Mouse (Mus musculus): Measurements from ENCODE around the gene Spon1.

Gene Spon1

DNA sequence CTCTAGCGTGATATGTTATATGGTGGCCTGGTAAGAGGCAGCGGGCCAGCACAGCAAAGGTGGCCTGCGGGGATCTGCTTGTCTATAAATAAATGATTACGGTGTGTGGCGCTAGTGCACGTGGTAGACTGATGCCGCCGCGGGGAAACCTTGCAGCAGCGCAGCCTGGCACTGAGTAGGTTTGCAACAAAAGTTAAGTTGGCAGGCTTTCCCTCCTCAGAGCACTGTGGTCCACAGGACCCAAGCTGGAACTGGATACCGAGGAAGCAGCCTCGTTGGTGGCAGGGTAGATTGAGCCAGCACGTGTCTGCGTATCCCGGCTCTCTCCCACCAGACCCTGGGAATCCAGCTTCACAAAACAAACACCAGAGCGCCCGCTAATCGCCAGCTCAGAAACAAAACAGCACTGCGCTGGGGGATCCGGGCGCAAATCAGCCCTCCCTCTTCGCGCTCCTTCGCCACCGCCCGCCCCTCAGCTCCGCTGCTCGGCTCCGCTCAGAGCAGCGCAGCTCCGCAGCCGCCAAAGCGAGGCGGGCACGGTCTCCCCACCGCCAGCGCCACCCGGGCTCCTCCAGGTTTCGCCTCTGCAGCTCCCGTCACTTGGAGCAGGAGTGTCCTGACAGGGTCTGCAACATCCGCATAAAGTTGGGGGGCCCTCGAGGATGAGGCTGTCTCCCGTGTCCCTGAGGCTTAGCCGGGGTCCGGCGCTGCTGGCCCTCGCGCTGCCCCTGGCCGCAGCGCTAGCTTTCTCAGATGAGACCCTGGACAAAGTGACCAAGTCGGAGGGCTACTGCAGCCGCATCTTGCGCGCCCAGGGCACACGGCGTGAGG is at the start of gene Spon1:
Gene Spon1 (plus strand): TSS at position 332 of the 831 bp plus-strand sequence.
- peak; percentile 27 for DNase-seq (ENCODE audit: low spot score)

DNA sequence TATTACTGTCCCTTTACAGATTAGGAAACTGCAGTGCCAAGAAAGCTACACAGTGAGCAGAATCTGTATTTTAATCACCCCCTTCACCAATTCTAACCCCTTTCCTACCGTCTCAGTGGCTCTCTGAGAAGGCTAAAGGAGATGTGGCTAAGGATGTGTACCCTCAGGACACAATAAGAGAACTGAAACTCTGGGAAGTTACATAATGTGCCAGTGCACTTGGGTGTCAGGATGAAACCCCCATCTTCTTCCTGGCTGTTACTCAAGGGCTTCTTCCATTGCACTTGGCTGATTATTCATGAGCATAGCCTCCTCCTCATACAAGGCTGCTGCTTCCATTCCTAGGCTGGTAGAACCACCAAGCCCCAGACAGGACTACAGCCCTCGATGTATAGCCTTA is 43.8 kb upstream of the Spon1 start:
- no peak for DNase-seq (ENCODE audit: low spot score)

DNA sequence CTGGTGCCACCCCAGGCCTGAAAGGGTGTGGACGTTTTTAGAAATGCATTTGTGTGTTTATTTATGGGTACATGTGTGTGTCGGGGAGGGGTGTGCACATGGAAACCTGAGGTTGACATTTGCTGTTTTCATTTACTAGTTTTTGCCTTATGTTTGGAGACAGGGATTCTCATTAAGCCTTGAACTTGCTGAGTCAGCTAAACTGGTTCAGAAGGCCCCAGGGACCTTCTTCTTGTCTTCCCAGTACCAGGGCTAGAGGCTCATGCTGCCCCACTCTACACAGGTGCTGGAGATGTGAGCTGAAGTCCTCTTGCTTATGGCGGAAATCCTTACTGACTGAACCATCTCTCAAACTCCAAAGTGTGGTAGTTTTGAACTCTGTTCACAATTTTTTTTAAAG is 41.9 kb upstream of the Spon1 start:
- DNase-seq (ENCODE audit: low spot score): no peak

DNA sequence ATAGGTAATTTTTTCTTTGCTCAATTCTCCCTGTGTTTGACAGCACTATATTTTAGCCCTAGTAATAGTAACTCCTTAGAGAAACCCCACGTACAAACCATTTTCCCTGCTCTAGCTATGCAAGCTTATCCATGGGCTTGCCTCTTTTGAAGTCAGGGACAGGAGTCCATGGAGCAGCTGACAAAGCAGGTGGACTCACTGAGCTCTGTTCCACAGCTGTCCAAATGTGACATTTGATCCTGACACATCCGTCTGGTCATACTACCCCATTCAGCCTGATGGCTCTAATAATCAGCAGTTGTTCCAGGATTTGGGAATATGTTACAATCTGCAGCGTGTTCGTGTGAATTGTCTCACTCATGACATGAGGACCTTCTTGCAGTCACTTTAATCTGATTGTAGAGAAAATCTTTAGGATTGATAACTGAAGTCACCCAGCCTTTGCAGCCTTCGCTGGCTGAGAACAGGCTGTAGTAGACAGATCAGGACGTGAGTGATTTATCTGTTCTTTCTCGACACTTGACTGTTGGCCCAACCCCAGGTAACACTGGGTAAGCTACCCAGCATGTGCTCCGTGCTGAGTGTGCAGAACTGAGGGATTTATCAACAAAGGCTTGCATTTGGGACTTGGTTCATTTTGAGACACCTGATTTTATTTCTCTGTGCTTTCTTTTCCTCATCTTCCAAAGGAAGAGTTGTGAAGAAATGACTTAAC is 37.6 kb upstream of the Spon1 start:
- DNase-seq (ENCODE audit: low spot score): no peak

DNA sequence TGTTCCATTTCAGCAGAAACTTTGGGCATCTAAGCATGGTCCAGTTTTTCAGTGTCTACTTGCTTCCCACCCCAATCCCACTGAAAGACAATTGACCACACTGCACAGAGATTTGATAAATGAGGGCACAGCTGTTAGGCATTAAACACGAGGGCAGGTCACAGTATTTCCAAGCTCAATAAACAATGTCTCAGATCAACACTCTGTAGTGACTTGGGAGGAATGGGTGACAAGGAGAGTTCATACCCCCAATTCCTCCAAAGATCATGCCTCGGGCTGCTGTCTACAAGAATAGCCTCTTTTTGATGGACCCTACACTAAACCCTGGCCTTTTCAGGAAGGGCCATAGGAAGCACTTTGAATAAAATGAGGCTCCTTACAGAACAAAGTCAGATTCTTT is 36.9 kb upstream of the Spon1 start:
- DNase-seq (ENCODE audit: low spot score): no peak

DNA sequence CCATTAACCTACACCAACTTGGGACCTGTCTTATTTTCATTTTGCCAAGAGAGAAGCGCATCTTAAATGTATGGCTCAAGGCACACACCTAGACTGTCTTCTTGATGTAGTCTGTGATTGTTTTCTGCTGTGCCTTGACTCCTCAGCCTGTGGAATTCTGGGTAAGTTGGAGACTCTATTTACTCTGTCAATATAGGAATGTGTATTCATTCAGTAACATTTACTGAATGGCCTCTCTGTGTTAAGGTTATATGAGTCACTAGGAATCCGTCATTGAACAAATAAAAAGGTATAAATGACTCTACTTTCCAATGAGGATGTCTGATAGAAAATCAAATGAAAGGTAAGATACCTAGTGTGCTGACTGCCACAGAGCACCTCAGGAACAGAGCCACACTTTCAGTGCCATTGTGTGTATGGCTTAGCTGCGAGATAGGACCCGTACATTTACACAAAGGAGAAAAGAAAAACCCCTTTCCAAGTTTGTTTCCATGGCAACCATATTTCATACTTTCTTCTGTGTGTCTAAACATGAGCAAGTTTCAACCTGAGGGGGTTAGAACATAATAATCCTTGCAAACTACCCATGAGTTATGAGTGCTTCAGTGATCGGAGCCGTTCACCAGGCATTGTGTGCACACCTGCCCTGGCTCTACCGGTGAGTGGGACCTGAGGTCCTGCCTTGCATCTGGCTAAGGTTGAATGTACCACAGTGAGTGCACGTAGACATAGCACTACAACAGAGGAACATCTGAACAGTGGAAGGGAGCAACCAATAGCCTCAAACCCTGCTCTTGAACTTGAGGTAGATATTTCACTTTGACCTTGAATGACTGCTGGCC is 35.2 kb upstream of the Spon1 start:
- DNase-seq (ENCODE audit: low spot score): no peak

DNA sequence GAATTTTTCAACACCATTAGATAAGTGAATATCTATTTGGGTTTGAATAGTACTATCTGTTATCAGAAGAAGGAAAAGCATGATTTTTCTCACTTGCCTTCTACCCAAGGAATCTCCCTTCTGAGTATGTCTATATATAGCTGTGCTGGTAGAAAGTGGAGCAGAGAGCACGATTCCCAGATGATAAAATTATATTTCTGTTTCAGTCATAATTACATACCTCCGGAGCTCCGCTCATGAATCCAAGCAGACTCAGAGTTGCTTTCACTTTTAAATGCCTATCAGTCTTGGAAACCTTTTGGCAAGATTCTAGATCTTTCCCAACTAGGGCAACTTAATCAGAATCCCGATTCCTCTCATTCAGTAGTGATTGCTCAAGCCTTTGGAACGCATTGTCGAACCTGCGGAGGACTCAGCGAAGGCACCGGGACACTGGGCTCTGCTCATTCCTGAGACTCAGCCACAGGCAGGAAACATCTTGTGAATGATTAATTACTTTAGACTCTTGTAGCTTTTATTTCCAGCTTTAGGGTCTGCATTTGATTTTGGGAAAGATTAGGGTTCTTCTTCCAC is 27.9 kb upstream of the Spon1 start:
- no peak for DNase-seq (ENCODE audit: low spot score)

DNA sequence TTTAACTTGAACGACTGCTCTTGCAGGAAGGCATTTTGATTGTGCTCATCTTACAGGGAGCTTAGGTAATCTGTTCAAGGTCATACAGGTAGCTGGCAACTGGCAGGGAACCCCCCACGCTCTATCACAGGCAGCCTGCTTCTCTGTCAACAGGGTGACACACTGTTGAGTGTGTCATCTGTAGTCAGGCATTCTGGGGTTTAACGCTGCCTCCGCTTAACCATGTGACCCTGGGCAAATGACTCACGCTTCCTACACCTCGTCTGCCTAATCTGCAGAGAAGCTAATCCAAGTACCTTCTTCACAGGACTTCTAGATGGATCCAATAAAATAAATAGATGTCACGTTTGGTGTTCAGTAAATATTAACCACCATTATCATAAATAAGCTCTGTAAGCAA is 26.6 kb upstream of the Spon1 start:
- no peak for DNase-seq (ENCODE audit: low spot score)

DNA sequence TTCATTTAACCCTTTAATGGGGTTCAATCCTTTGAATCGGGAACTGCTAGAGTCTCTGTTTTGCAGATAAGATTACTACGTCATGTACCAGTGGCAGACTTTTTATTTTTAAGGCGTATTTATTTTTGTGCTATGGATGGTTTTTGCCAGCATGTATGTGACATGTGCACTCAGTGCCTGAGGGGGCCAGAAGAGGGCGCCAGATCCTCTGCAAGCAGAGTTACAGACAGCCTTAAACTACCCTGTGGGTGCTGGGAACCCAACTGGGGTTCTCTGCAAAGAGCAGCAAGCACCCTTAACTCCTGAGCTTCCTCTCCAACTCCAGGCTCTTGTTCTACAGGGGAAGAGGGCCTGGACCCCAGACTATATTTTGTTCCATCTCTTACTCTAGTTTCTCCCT is 23.2 kb upstream of the Spon1 start:
- DNase-seq (ENCODE audit: low spot score): no peak

DNA sequence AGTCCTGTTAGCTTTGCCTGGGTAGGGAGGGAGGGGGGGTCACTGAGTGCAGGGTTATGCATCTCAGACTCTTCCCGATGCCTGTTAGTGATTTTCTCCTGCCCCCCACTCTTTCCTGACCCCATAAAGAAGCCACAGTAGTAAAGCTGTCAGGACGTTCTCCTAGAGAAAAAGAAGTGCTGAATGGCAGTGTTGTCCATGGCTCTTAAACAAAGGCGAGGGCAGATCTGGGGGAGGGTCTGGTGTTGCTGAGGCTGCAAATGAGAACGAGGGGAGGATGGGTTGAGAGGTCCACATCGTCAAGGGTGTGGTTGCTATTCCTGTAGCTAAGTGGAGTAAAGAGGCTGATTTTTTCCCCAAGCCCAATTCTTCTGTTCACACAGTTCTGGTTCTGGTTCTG is 21.8 kb upstream of the Spon1 start:
- no peak for DNase-seq (ENCODE audit: low spot score)

DNA sequence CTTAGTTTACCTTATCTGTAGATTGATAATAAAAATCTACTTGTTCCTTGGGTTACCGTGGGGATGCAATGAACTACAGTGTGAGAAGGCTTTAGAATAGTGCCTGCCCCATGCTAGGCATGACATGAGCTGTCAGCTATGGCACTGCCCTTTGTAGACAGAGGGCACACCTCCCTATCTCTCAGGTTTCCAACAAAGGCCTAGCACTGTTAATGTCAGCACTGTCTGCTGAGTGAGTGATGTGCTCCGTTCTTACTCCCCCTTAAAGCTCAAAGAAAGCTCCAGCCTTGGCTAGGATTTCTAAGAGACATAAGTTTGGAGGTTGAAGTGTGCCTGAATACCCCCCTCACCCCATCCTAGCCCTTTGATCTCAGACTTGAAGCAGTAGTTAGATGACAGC is 9.2 kb upstream of the Spon1 start:
- no peak for DNase-seq (ENCODE audit: low spot score)

DNA sequence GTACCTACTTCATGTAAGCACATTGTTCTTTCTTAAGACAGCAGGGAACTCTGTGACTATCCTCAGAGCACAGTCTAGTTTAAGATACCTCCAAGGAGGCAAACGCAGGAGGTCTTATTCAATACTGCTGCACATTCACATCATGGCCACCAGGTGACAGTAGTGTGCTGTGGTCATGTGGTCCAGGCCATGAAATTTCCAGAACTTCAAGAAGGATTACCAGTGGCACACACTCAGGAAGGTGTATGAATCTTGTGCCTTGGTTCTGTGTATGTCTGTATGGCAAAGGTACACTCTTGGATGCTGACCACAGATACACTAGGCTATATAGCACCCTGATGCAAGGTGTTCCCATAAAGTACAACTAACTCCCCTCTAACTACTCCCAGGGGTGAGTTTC is 6.6 kb upstream of the Spon1 start:
- no peak for DNase-seq (ENCODE audit: low spot score)

DNA sequence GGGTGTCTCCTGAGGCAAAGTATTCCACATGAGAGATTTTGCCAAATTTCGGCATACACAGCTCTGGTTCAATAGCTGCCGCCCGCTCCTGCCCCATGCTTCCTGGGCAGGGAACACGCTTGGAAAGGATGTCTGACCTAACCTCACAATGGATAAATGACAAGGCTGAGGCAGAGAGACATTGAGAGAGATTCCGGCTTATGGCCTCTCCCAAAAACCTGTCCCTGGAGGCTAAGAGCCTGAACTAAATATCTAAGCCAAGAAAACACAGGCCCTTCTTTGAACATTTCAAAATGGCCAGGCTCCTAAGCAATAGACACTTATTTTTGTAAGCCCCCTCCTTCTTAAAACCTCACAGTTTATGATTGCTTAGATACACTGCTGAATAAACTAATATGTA is 665 bp upstream of the Spon1 start:
- no peak for DNase-seq (ENCODE audit: low spot score)

DNA sequence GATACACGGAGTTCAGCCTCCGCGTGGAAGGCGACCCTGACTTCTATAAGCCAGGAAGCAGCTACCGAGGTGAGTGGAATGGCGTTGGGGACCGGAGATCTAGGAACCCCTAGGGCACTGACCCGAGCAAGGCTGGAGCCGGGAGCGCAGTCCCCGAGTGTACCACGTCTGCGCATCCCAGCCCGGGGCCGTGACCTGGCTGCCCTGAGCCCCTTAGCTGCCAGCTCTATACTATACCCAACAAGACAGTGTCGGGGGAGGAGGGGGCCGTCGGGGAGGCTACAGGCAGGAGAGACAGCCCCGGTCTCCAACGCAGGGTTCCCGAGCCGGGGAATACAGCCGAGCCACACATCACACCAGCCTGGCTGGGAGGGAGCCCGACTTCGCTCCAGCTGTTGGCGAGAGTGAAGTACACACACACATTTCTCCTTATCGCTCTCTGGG is 722 bp downstream of the Spon1 start:
- no peak for DNase-seq (ENCODE audit: low spot score)

DNA sequence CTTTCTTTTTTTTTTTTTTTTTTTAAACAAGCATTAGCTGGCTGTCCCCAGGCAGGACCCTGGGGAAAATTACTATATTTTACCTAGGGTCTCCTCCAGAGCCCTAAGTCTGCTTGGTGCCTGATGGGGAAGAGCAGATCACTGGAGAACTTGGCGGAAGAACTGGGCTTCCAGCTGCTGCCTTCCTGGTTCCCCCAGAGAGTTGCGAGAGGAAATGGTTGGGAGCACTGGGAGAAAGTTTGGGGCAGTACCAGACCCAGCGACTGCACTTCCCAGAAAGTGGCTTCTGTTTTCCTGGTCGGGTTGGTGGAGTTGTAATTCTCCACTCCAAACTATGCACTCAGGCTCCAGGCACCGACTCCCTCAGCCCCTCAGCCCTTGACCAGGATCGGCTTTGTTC is 1.7 kb downstream of the Spon1 start:
- no peak for DNase-seq (ENCODE audit: low spot score)

DNA sequence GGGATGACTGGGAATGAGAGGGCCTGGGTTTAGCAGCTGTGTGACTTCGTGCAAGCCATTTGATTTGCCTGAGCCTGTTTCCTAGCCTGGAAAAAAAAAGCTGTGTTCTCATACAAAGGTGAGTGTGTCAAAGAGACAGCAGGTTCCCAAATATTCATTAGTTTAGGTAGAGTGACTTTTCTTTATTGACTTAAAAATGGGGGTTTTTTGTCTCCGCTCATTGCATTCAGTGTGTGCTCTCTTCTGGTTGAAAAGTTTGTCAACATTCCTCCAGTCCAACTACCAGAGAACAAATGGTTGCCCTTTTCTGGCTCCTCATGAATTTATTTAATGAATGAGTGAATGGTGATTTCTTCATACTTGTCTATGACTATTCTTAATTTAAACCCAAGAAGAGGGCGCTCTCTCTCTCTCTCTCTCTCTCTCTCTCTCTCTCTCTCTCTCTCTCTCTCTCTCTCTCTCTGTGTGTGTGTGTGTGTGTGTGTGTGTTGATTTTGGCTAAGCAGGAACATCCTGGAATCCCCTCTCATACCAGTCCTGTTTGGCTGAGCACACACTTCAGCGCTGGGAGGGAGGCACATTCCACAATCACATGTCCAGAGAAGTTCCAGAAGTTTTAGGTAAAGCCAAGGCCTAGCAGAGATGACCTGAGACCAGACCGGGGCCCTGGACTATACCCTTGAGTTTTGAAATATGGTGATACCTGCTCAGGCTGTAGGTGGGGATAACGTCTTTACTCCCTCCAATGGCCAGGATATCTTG is 2.6 kb downstream of the Spon1 start:
- DNase-seq (ENCODE audit: low spot score): no peak

DNA sequence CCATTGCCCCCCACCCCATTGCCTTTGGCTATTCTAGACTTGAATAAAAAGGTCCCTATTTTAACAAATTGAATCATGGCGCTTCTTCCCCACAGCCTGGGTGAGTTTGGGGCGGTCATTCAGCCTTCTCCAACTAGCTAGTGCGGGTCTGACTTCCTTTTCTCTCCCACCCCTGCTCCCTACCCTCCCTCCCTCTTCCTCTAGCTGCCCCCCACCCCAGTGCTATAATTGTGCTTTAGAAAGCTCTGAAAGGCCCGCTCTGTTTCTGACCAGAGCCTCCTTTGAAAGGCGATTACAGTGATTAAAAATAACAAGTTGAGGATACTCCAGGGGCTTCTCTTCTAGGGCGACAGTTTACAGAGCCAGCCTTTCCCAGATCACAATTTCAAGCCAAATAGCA is 3.5 kb downstream of the Spon1 start:
- DNase-seq (ENCODE audit: low spot score): no peak

DNA sequence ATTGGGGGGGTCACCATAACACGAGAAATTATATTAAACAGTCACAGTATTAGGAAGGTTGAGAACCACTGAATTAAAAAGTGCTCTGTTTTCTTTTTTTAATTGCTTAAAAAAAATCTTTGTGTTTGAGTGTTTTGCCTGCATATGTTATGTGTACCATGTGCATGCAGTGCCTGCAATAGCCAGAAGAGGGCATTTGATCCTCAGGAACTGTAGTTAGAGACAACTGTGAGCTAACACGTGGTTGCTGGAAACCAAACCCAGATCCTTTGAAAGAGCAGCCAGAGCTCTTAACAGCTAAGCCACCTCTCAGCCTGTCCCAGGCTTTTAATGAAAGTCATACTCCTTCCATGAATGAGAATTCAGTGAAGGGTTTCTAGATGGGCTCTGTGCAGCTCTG is 6.3 kb downstream of the Spon1 start:
- DNase-seq (ENCODE audit: low spot score): no peak

DNA sequence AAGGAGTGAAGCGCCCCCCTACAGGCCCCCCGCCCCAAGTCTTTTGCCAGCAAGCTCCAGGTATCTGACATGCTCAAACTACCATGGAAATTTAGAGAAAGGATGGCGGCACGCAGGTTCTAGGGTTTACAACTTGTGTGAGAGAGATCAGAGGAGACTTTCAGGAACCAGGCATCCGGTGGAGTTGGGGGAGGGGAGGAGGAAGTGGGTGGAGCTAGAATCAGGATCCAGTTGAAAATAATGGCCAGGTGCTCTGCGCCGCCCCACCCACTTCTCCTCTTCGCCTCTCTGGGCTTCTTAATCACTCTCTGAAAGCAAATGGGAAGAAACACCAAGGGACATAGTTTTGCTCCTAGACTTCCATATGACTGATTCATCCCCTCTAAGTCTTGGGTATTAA is 7.6 kb downstream of the Spon1 start:
- DNase-seq (ENCODE audit: low spot score): no peak

DNA sequence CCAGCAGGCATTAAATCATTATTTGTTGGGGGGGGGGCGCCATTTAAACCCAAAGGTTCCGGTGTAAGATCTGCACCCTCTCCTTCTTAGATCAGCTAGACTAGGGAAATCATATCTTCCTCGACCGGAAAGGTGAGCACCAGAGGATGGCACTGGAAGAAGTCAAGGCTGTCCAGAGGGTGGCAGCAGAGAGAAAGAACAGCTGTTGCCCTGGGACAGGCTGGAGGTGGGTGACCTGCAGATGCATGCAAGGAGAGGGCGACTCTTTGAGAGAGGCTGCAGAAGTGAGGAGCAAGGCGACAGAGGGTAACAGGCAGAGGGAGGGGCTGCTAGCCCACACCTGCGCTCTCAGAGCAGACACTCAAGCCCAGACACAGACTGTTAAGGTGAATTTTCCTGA is 8.2 kb downstream of the Spon1 start:
- DNase-seq (ENCODE audit: low spot score): no peak

DNA sequence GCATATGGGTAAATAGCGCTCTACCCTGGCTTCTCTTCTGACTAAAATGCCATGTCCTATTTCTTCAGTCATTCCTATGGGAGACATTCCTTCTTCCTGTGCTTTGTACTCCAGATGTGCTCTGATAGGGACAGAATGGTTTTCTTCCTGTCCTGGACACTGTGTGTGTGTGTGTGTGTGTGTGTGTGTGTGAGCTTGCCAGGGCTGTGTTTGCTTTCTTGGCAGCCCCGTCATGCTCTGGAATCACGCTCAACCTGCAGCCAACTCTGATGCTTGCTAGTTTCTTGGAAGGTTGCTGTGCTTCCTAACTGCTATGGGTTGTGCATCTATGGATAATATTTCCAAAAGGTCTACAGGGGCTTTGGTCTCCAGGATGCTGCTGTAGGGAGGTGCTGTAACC is 9.1 kb downstream of the Spon1 start:
- DNase-seq (ENCODE audit: low spot score): no peak

DNA sequence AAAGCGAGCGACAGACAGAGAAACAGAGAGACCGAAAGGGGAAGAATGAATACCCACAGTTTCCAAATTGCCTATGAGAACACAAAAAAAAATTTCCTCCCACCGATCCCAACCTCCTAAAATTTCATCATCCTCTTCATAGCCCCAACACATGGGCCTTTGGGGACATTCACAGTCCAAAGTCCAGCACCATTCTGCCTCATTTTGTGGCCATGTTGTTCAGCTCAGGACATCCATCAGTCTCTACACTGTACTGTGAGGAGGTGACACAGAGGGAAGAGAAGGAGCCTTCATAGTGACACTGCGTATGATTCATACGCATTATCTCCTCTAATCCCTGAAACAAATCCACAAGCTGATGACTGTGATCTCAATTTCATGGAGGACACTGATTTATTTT is 12.7 kb downstream of the Spon1 start:
- no peak for DNase-seq (ENCODE audit: low spot score)

All from ovary, postnatal 10 days (tissue).